In genomic region chr12:110231709-110232600, GRCm38 (mm10) we compare ENCODE assay signal across 14 mouse cellular contexts. TPM values are rescaled to one million over a fixed set of nuclear protein-coding genes. Genes with fewer than 3 reads are reported as not detected.
DNase-seq lines count a peak whose midpoint lies in the region; ATAC-seq lines count a peak whose summit lies in the region.
"Had no signal": no experiment of that assay in that cellular context is flagged by ENCODE, and none has a peak within 500 bp of the region (broad histone marks: within the 10 kb centered on the region; RNA-seq: fewer than 3 reads in every experiment).

No protein-coding gene starts in this region.

- 43% methylated on average over 13 of the region's 13 CpGs for WGBS in forebrain, embryonic 10.5 days
- 37% methylated on average over 13 of the region's 13 CpGs for WGBS in forebrain, embryonic 13.5 days
- 46% methylated on average over 13 of the region's 13 CpGs for WGBS in kidney, embryonic 16.5 days

- peak overlapping the region; percentile 1; the same call in 1 of the 2 replicates for H3K27ac ChIP-seq in forebrain, embryonic 10.5 days
- no peak overlapping the region for H3K27ac ChIP-seq in forebrain, embryonic 13.5 days
- peak overlapping the region; percentile 28; the same call in 1 of the 2 replicates for H3K27ac ChIP-seq in kidney, embryonic 16.5 days (ENCODE audit: low read length)
- H3K27ac ChIP-seq: embryonic facial prominence, embryonic 13.5 days; forebrain, embryonic 12.5 days had no signal

- H3K9ac ChIP-seq in forebrain, embryonic 13.5 days: no peak overlapping the region
- no peak overlapping the region for H3K9ac ChIP-seq in kidney, embryonic 16.5 days (replicated peaks; ENCODE audit: low read length)
- H3K9ac ChIP-seq: embryonic facial prominence, embryonic 13.5 days; forebrain, embryonic 12.5 days had no signal

- no peak overlapping the region for H3K4me2 ChIP-seq in forebrain, embryonic 13.5 days
- H3K4me2 ChIP-seq in kidney, embryonic 16.5 days (replicated peaks; ENCODE audit: low read depth, low read length): no peak overlapping the region
- H3K4me2 ChIP-seq: embryonic facial prominence, embryonic 13.5 days; forebrain, embryonic 12.5 days had no signal

- peaks cover 34% of the 10 kb centered on the region for H3K4me1 ChIP-seq in forebrain, embryonic 10.5 days
- H3K4me1 ChIP-seq in forebrain, embryonic 13.5 days: no peaks in the 10 kb centered on the region
- peaks cover 12% of the 10 kb centered on the region; the same call in 1 of the 2 replicates for H3K4me1 ChIP-seq in kidney, embryonic 16.5 days (ENCODE audit: insufficient read depth, low read length)

- no peak overlapping the region for H3K4me3 ChIP-seq in forebrain, embryonic 10.5 days
- H3K4me3 ChIP-seq in forebrain, embryonic 13.5 days: no peak overlapping the region
- no peak overlapping the region for H3K4me3 ChIP-seq in kidney, embryonic 16.5 days (ENCODE audit: low read length)
- H3K4me3 ChIP-seq: embryonic facial prominence, embryonic 13.5 days; forebrain, embryonic 12.5 days; myocyte had no signal

- DNase-seq in forebrain, embryonic 10.5 days (ENCODE audit: extremely low spot score, low spot score): no peak
- DNase-seq in right cerebral cortex, postnatal 4 days: peak; percentile 25
- no peak for DNase-seq in right cerebral cortex, adult 18-20 months
- peak; percentile 82 for DNase-seq in yolk sac, embryonic 10.5 days (ENCODE audit: low spot score)
- no peak for DNase-seq in cerebellum, adult 9-11 months
- no peak for DNase-seq in cerebellum, adult 11 months
- DNase-seq: cerebellum, adult 11-12 months; heart, adult 18-20 months; heart, postnatal 10 days had no signal

- H3K9me3 ChIP-seq in forebrain, embryonic 10.5 days: no peaks in the 10 kb centered on the region
- H3K9me3 ChIP-seq in forebrain, embryonic 13.5 days (replicated peaks): no peaks in the 10 kb centered on the region
- H3K9me3 ChIP-seq in kidney, embryonic 16.5 days (ENCODE audit: low read length): no peaks in the 10 kb centered on the region
- H3K9me3 ChIP-seq: embryonic facial prominence, embryonic 13.5 days; forebrain, embryonic 12.5 days had no signal

- H3K36me3 ChIP-seq in forebrain, embryonic 10.5 days (replicated peaks): no peaks in the 10 kb centered on the region
- H3K36me3 ChIP-seq in forebrain, embryonic 13.5 days (ENCODE audit: poor library complexity, severe bottlenecking): no peaks in the 10 kb centered on the region
- H3K36me3 ChIP-seq in kidney, embryonic 16.5 days (ENCODE audit: insufficient read depth, low read length): no peaks in the 10 kb centered on the region
- H3K36me3 ChIP-seq: embryonic facial prominence, embryonic 13.5 days; forebrain, embryonic 12.5 days had no signal

- ATAC-seq in forebrain, embryonic 13.5 days: no peak
- ATAC-seq in kidney, embryonic 16.5 days (ENCODE audit: low FRiP score, low TSS enrichment): peak; percentile 33; the same call in 1 of the 2 replicates

- peaks cover 49% of the 10 kb centered on the region for H3K27me3 ChIP-seq in forebrain, embryonic 10.5 days (ENCODE audit: poor library complexity, severe bottlenecking)
- H3K27me3 ChIP-seq in forebrain, embryonic 13.5 days: peaks cover 6% of the 10 kb centered on the region; the same call in 1 of the 2 replicates
- H3K27me3 ChIP-seq in kidney, embryonic 16.5 days (ENCODE audit: insufficient read depth, low read length): 0 out of 2 replicates have a peak, but pooled peaks cover 5% of the 10 kb centered on the region

RNA-seq across cellular contexts. Expression of gene Dio3, which starts 46.9 kb away (rescaled TPM):
- polyA plus RNA-seq in forebrain, embryonic 10.5 days (2016; fragmentation: Nextera tagmentation; extraction: Ambion mirVana): 2.3 and 2.5 TPM in 2 replicates
- 2.9 and 3.1 TPM in 2 replicates for polyA plus RNA-seq in forebrain, embryonic 13.5 days (2015; fragmentation: Nextera tagmentation; extraction: Ambion mirVana)
- 0.14 and 0.32 TPM in 2 replicates for polyA plus RNA-seq in kidney, embryonic 16.5 days (2015; fragmentation: Nextera tagmentation; extraction: Ambion mirVana)
- polyA plus RNA-seq: myocyte had no signal

Comparison
In these comparisons a context has a peak if more than half of its experiments do, and no peak if none do; other contexts are left out.
1. DNase-seq: peak in right cerebral cortex, postnatal 4 days (single experiment) and yolk sac, embryonic 10.5 days (single experiment); none in forebrain, embryonic 10.5 days (single experiment), right cerebral cortex, adult 18-20 months (single experiment), cerebellum, adult 9-11 months (single experiment) and cerebellum, adult 11 months (single experiment).